Mouse (Mus musculus): Measurements from ENCODE around the gene Mob1b.

DNA sequence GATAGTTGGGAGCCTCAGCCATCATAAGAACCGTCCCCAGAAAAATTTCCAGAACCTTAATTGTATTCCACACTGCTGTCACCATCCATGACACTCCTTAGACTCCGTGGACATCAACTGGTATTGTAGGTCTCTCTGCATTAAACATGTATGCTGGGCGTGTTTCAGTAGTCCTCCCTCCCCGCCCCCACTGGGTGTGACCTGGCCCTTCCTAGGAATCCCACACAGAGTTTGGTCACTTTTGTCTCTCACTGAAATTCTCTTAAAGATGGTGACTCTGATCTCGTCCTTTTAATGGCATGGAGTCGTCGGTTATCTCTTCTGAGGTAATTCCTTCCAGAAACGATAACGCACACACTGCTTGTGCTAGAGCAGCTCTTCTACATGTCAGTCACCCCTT, 36.9 kb upstream of the Mob1b start:
- TF ChIP-seq POLR2A (IDR thresholded peaks at IDR 0.05; ENCODE audit: low read depth, low read length) (no peak), CTCF (IDR thresholded peaks at IDR 0.05; ENCODE audit: borderline replicate concordance, insufficient read depth, low read length) (no peak)
